Mouse (Mus musculus) left cerebral cortex, adult 11 months (tissue): ENCODE measurements around the gene Vdac1.
"Not testable (repeated sequence)": the region's sequence is repeated elsewhere in the genome, so short reads cannot be mapped to it uniquely, and the experiment has no call there.

Experiments used
- DNase-seq: peaks from one replicate; pipeline ENCODE4 v3.0.0; 2022; ENCODE audit warnings: low spot score

Gene Vdac1

GRCm38 (mm10) chr11:52343162-52343561, 17.5 kb upstream of the Vdac1 start:
- DNase-seq: no peak

GRCm38 (mm10) chr11:52344991-52345777, 15.5 kb upstream of the Vdac1 start:
- no peak for DNase-seq

- peak; percentile 83 for DNase-seq
Observed at GRCm38 (mm10) chr11:52345939-52346634, 14.6 kb upstream of the Vdac1 start.

- no peak for DNase-seq
Observed at GRCm38 (mm10) chr11:52346635-52347005, 14.0 kb upstream of the Vdac1 start.

GRCm38 (mm10) chr11:52348156-52348555, 12.5 kb upstream of the Vdac1 start:
- no peak for DNase-seq

GRCm38 (mm10) chr11:52348724-52349123, 11.9 kb upstream of the Vdac1 start:
- no peak for DNase-seq

GRCm38 (mm10) chr11:52350924-52351323, 9.7 kb upstream of the Vdac1 start:
- DNase-seq: no peak

GRCm38 (mm10) chr11:52352271-52352670, 8.4 kb upstream of the Vdac1 start:
- no peak for DNase-seq

GRCm38 (mm10) chr11:52354644-52355043, 6.0 kb upstream of the Vdac1 start:
- DNase-seq: no peak

GRCm38 (mm10) chr11:52355601-52356000, 5.1 kb upstream of the Vdac1 start:
- no peak for DNase-seq

- DNase-seq: not testable (repeated sequence)
Observed at GRCm38 (mm10) chr11:52357091-52357490, 3.6 kb upstream of the Vdac1 start.

- DNase-seq: no peak
Observed at GRCm38 (mm10) chr11:52358520-52358919, 2.1 kb upstream of the Vdac1 start.

- DNase-seq: peak; percentile 64
Observed at GRCm38 (mm10) chr11:52359686-52360470, 782 bp upstream of the Vdac1 start.

GRCm38 (mm10) chr11:52361287-52361921, 744 bp downstream of the Vdac1 start:
- no peak for DNase-seq

GRCm38 (mm10) chr11:52364376-52364775, 3.7 kb downstream of the Vdac1 start:
- DNase-seq: no peak

GRCm38 (mm10) chr11:52365143-52365542, 4.5 kb downstream of the Vdac1 start:
- no peak for DNase-seq

GRCm38 (mm10) chr11:52366358-52366757, 5.7 kb downstream of the Vdac1 start:
- DNase-seq: no peak

- no peak for DNase-seq
Observed at GRCm38 (mm10) chr11:52368176-52368985, 7.7 kb downstream of the Vdac1 start.

- no peak for DNase-seq
Observed at GRCm38 (mm10) chr11:52369252-52370134, 8.8 kb downstream of the Vdac1 start.

GRCm38 (mm10) chr11:52370135-52370452, 9.4 kb downstream of the Vdac1 start:
- DNase-seq: no peak

- no peak for DNase-seq
Observed at GRCm38 (mm10) chr11:52370538-52370937, 9.9 kb downstream of the Vdac1 start.
